Mouse (Mus musculus) kidney, adult 2 months (tissue): ENCODE results near the gene Afg3l1. TPM values are rescaled to one million over a fixed set of nuclear protein-coding genes. Genes with fewer than 3 reads are reported as not detected.

Experiments used
- DNase-seq: peaks from one replicate; pipeline ENCODE4 v3.0.0; 2021
- H3K27ac ChIP-seq: fragments of 200-500 bp; 2 replicates; pipeline ENCODE4 v1.5.1; 2012; ENCODE audit warnings: low read depth, low read length, control low read depth, inconsistent platforms; ENCODE audit not compliant: insufficient read depth
- H3K27me3 ChIP-seq: fragments of 200-500 bp; replicated peaks from 2 replicates; pipeline ENCODE4 v1.6.1; 2012; ENCODE audit warnings: mild to moderate bottlenecking, moderate library complexity, low read length, inconsistent platforms; ENCODE audit not compliant: control insufficient read depth, insufficient read depth
- H3K36me3 ChIP-seq: fragments of 200-500 bp; 2 replicates; pipeline ENCODE4 v1.6.1; 2012; ENCODE audit warnings: mild to moderate bottlenecking, moderate library complexity, low read length, inconsistent platforms; ENCODE audit not compliant: control insufficient read depth, insufficient read depth
- H3K4me1 ChIP-seq: fragments of 200-500 bp; 2 replicates; pipeline ENCODE4 v1.6.1; 2011; ENCODE audit warnings: low read length; ENCODE audit not compliant: control insufficient read depth, insufficient read depth
- H3K4me3 ChIP-seq: fragments of 200-500 bp; 2 replicates; pipeline ENCODE4 v1.5.1; 2011; ENCODE audit warnings: mild to moderate bottlenecking, low read depth, low read length, control low read depth; ENCODE audit not compliant: insufficient read depth
- CTCF ChIP-seq: fragments of 200-500 bp; conservative IDR thresholded peaks from 2 replicates; pipeline ENCODE4 v1.5.1; 2011; ENCODE audit warnings: low read depth, mild to moderate bottlenecking, control low read depth, low read length, moderate library complexity, mixed read lengths; ENCODE audit not compliant: insufficient read depth, insufficient read length
- POLR2A ChIP-seq: fragments of 200-500 bp; IDR thresholded peaks from one replicate; pipeline ENCODE4 v1.6.1; 2011; ENCODE audit warnings: low read depth, low read length, control low read depth
- WGBS: fragments of 180-500 bp; shearing (Covaris S2); methylation state at CpG from one replicate; pipeline ENCODE4 v1.1.7; 2018; 5-methylcytosine and 5-hydroxymethylcytosine counted together
- polyA plus RNA-seq: library from polyadenylated mRNA; depleted of rRNA; stranded (reverse); fragments of >200 nt; gene quantifications from 2 replicates; pipeline ENCODE4 v1.2.3, GENCODE M21; 2012

Gene Afg3l1
- polyA plus RNA-seq, 1 experiment = 38.7 TPM

DNA sequence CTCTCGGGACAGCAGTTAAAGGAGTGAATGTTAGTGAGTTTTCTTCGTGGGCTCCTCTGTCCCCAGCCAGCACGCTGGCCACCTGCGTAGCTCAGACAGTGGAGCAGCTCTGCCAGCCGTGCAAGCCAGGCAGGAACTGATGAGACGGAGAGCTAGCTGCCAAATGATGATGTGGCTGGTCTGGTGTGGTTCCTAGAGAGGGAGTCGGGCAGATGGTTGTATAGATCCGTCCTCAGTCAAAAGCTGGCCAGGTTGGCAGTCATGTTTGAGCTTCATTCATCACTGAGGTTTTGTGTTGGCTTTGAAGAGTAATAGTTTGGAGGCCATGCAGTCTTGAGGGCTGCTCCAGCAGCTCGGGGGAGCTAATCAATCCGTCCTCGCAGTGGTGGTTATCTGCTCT, 21.3 kb downstream of the Afg3l1 start:
- Histone ChIP-seq H3K4me3 (no peak overlapping the region), H3K27me3 (no peaks in the 10 kb centered on the region), H3K36me3 (peaks cover 6% of the 10 kb centered on the region), H3K27ac (no peak overlapping the region), H3K4me1 (no peaks in the 10 kb centered on the region)
- TF ChIP-seq CTCF = no peak
- TF ChIP-seq POLR2A = no peak
- DNase-seq = no peak
- 87% methylated on average over 11 of the region's 11 CpGs for WGBS

DNA sequence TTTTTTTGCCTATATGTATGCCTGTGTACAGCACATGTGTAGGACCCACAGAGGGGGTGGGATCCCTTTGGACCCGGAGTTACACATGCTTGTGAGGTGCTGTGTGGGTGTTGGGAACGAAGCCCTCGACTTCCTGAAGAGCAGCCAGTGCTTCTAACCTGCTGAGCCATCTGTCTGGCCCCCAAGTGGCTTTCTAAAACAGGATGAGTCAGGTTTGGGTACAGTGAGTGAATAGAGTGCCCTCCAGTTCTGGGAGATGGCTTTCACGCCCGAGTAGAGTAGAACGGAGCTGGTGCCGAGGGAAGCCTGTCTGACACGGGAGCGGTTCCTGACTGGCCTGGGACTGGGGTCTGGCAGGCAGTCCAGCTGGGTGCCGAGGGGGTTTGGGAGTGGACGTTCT, 21.9 kb downstream of the Afg3l1 start:
- Histone ChIP-seq H3K4me1 (no peaks in the 10 kb centered on the region), H3K27me3 (no peaks in the 10 kb centered on the region), H3K36me3 (peaks cover 6% of the 10 kb centered on the region), H3K27ac (no peak overlapping the region), H3K4me3 (no peak overlapping the region)
- 90% methylated on average over 11 of the region's 11 CpGs for WGBS
- DNase-seq = no peak
- TF ChIP-seq POLR2A = no peak
- no peak for TF ChIP-seq CTCF

- Histone ChIP-seq H3K4me3 (no peak overlapping the region), H3K36me3 (no peaks in the 10 kb centered on the region; the same call in 1 of the 2 replicates), H3K27me3 (no peaks in the 10 kb centered on the region), H3K4me1 (no peaks in the 10 kb centered on the region), H3K27ac (no peak overlapping the region)
- TF ChIP-seq POLR2A (no peak), CTCF (no peak)
- 95% methylated on average over 5 of the region's 5 CpGs for WGBS
- no peak for DNase-seq
Measured at GRCm38 (mm10) chr8:123502192-123502591, 24.5 kb downstream of the Afg3l1 start.

DNA sequence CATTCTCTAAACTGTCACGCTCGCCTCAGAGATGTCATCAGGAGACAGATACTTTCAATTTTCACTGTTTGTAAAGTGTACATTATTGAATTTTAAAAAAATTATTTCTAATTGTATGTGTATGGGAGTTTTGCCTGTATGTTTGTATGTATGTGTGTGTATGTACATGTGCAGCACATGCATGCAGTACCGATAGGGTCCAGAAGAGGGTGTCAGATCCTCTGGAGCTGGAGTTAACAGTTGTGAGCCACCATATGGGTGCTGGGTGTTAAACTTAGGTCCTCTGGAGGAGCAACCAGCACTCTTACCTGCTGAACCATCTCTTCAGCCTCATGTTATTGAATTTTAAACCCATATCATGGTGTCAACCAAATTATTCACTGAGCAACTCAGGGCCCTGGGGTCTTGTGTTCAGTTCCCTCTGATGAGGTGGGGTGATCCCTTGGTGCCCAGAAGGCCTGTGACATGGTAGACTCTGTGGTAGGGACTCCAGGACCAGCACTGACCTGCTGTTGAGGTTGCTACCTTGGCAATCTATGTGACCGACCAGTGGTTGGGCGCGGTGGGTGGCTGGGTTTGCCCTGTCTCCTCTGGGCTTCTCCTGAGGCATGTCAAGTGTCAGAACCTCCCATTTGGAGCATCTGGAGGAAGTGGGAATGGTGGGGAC, 26.2 kb downstream of the Afg3l1 start:
- no peak overlapping the region for H3K27ac ChIP-seq
- H3K36me3 ChIP-seq = no peaks in the 10 kb centered on the region; the same call in 1 of the 2 replicates
- WGBS = 98% methylated on average over 6 of the region's 6 CpGs
- no peak overlapping the region for H3K4me3 ChIP-seq
- no peaks in the 10 kb centered on the region for H3K4me1 ChIP-seq
- H3K27me3 ChIP-seq = no peaks in the 10 kb centered on the region
- TF ChIP-seq POLR2A (no peak), CTCF (peak; percentile 8; the same call in 1 of the 2 replicates)
- DNase-seq = no peak

DNA sequence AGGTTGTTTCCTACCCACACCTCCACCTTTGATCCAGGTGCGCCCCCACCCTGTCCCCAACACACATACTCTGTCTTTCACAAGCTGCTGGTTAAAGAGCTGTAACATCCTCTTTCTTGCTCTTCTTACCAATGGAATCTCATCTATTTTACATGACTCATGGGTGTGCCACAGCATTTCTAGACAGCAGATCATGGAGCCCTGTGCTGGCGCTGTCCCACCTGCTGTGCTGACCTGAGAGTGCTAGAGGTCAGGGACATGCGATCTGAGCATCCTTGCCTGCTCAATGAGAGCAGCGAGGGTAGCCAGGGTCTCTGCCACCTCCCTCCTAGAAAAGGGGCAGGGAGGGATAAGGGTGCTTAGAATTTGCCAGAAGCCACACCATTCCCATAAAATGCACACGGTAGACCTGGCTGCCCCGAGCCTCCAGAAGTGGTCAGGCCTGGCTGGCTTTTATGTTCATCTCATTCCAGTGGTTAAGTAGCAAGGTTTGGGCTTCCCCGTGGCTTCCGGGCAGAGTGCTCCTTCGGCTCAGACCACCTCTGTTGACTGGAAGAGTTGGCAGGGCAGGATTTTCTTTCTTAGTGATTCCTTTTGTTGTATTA, 27.0 kb downstream of the Afg3l1 start:
- TF ChIP-seq POLR2A (no peak), CTCF (no peak)
- no peaks in the 10 kb centered on the region for H3K27me3 ChIP-seq
- no peak overlapping the region for H3K4me3 ChIP-seq
- H3K36me3 ChIP-seq = no peaks in the 10 kb centered on the region; the same call in 1 of the 2 replicates
- no peak for DNase-seq
- 49% methylated on average over 9 of the region's 9 CpGs for WGBS
- no peak overlapping the region for H3K27ac ChIP-seq
- no peaks in the 10 kb centered on the region for H3K4me1 ChIP-seq

DNA sequence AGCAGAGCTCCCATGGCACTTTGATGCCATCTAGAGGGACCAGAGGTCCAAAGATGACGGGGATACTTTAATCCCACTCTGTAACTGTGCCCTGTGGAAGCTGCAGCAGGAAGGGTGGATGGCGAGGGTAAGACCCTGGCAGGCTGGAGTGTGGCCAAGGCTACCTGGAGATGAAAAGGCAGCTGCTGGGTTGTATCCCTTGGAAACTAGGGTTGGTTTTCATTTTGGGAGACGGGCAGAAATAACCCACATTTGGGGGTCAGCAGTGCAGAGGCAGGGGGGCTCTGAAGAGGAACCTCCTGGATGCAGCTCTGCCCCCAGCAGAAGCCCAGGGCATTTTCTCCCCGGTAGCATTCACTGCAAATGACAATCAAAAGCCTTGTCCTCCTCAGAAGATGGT, 27.6 kb downstream of the Afg3l1 start:
- no peak overlapping the region for H3K27ac ChIP-seq
- WGBS = 70% methylated on average over 4 of the region's 4 CpGs

GRCm38 (mm10) chr8:123505695-123506094, 28.0 kb downstream of the Afg3l1 start:
- Histone ChIP-seq H3K27me3 (no peaks in the 10 kb centered on the region), H3K36me3 (no peaks in the 10 kb centered on the region; the same call in 1 of the 2 replicates), H3K27ac (no peak overlapping the region), H3K4me1 (no peaks in the 10 kb centered on the region), H3K4me3 (no peak overlapping the region)
- DNase-seq = no peak
- TF ChIP-seq POLR2A = no peak
- no peak for TF ChIP-seq CTCF
- WGBS = 76% methylated on average over 9 of the region's 9 CpGs

More for the DNA sequence above, 27.6 kb downstream of the Afg3l1 start:
- H3K4me3 ChIP-seq = no peak overlapping the region
- H3K4me1 ChIP-seq = no peaks in the 10 kb centered on the region
- no peak for TF ChIP-seq CTCF
- TF ChIP-seq POLR2A = no peak
- H3K36me3 ChIP-seq = no peaks in the 10 kb centered on the region; the same call in 1 of the 2 replicates
- no peak for DNase-seq
- no peaks in the 10 kb centered on the region for H3K27me3 ChIP-seq
